Mouse (Mus musculus): ENCODE results near the gene Mmp24.

DNA sequence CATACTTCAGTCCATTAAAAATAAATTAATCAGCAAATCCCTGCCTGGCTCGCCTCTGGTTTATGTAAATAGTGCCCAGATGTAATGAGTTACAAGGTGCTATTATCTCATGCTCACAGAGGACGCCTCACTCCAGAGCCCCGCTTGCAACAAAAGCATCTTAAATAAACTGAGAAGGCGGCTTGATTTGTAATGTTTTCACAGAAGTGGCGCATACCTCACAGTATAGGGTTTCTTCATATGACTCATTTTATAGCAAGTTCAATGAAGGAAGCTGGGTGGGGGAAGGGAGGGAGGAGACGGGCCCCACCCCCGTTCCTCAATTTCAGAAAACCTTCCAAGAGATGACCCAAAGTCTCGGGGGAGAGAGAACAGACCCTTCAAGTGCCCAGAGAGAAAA lies 71.8 kb downstream of the Mmp24 start:
- TF ChIP-seq CTCF (IDR thresholded peaks at IDR 0.05; ENCODE audit: borderline replicate concordance, control insufficient read depth, extremely low read depth, insufficient read depth, low read length, poor library complexity) (no peak), POLR2A (IDR thresholded peaks at IDR 0.05; ENCODE audit: control insufficient read depth, extremely low read depth, insufficient read depth, low read length, poor library complexity) (no peak)
